Mouse (Mus musculus) liver, embryonic 12.5 days (tissue): ENCODE measurements around the gene Skida1. TPM values are rescaled to one million over a fixed set of nuclear protein-coding genes. Genes with fewer than 3 reads are reported as not detected.

Experiments used
- ATAC-seq: fragments of 200-750 bp; cut with Nextera tagmentation; 2 replicates; pipeline ENCODE4 v1.8.0; 2017; ENCODE audit warnings: moderate number of reproducible peaks, mild to moderate bottlenecking, moderate library complexity
- H3K27ac ChIP-seq: fragments of 300-500 bp; sonication (generic); 2 replicates; pipeline ENCODE4 v1.5.1; 2016; ENCODE audit warnings: mild to moderate bottlenecking
- H3K27me3 ChIP-seq: fragments of 300-500 bp; sonication (generic); replicated peaks from 2 replicates; pipeline ENCODE4 v1.6.1; 2016; ENCODE audit warnings: mild to moderate bottlenecking, moderate library complexity
- H3K36me3 ChIP-seq: fragments of 300-500 bp; sonication (generic); 2 replicates; pipeline ENCODE4 v1.6.1; 2016; ENCODE audit warnings: mild to moderate bottlenecking, moderate library complexity
- H3K4me1 ChIP-seq: fragments of 300-500 bp; sonication (generic); 2 replicates; pipeline ENCODE4 v1.6.1; 2016
- H3K4me2 ChIP-seq: fragments of 300-500 bp; sonication (generic); 2 replicates; pipeline ENCODE4 v1.6.1; 2016; ENCODE audit warnings: mild to moderate bottlenecking, moderate library complexity
- H3K4me3 ChIP-seq: fragments of 300-500 bp; sonication (generic); 2 replicates; pipeline ENCODE4 v1.5.1; 2016; ENCODE audit warnings: mild to moderate bottlenecking, moderate library complexity
- H3K9ac ChIP-seq: fragments of 300-500 bp; sonication (generic); 2 replicates; pipeline ENCODE4 v1.6.1; 2016; ENCODE audit warnings: mild to moderate bottlenecking, moderate library complexity
- H3K9me3 ChIP-seq: fragments of 300-500 bp; sonication (generic); replicated peaks from 2 replicates; pipeline ENCODE4 v1.6.1; 2016; ENCODE audit warnings: mild to moderate bottlenecking, moderate library complexity
- WGBS: fragments of 180-500 bp; shearing (Covaris S2); methylation state at CpG from one replicate; pipeline ENCODE4 v1.1.7; 2016; ENCODE audit not compliant: insufficient replicate concordance; 5-methylcytosine and 5-hydroxymethylcytosine counted together
- polyA plus RNA-seq: library from polyadenylated mRNA; unstranded; fragments of >200 nt; fragmentation: Nextera tagmentation; extraction: Ambion mirVana; gene quantifications from 2 replicates; pipeline ENCODE4 v1.2.1, GENCODE M21; 2016

Gene Skida1
- polyA plus RNA-seq, 1 experiment from 2014 or later, result 1.2 TPM

- Histone ChIP-seq H3K27me3 (peaks cover 82% of the 10 kb centered on the region), H3K4me1 (peaks cover 24% of the 10 kb centered on the region), H3K4me2 (no peak overlapping the region), H3K27ac (no peak overlapping the region), H3K4me3 (no peak overlapping the region), H3K9me3 (no peaks in the 10 kb centered on the region), H3K9ac (no peak overlapping the region), H3K36me3 (no peaks in the 10 kb centered on the region)
- WGBS, result 63% methylated on average over 10 of the region's 10 CpGs
- no peak for ATAC-seq
Observed at GRCm38 (mm10) chr2:18033166-18034108, 15.4 kb downstream of the Skida1 start.

GRCm38 (mm10) chr2:18032538-18032895, 16.3 kb downstream of the Skida1 start:
- Histone ChIP-seq H3K4me1 (peaks cover 33% of the 10 kb centered on the region), H3K9me3 (no peaks in the 10 kb centered on the region), H3K36me3 (no peaks in the 10 kb centered on the region), H3K27me3 (peaks cover 81% of the 10 kb centered on the region), H3K9ac (no peak overlapping the region), H3K27ac (no peak overlapping the region), H3K4me3 (no peak overlapping the region), H3K4me2 (peak overlapping the region; percentile 60; the same call in 1 of the 2 replicates)
- WGBS, result 65% methylated on average over 5 of the region's 5 CpGs
- no peak for ATAC-seq

GRCm38 (mm10) chr2:18031831-18032537, 16.9 kb downstream of the Skida1 start:
- peaks cover 79% of the 10 kb centered on the region for H3K27me3 ChIP-seq
- no peak for ATAC-seq
- H3K27ac ChIP-seq, result no peak overlapping the region

GRCm38 (mm10) chr2:18031271-18031821, 17.5 kb downstream of the Skida1 start:
- Histone ChIP-seq H3K4me3 (peak overlapping the region; percentile 36), H3K4me2 (peak overlapping the region; percentile 60), H3K27me3 (peaks cover 81% of the 10 kb centered on the region), H3K27ac (no peak overlapping the region), H3K4me1 (peaks cover 45% of the 10 kb centered on the region), H3K36me3 (no peaks in the 10 kb centered on the region), H3K9ac (peak overlapping the region; percentile 56), H3K9me3 (no peaks in the 10 kb centered on the region)
- WGBS, result 6% methylated on average over 26 of the region's 26 CpGs
- no peak for ATAC-seq

More at GRCm38 (mm10) chr2:18031831-18032537, 16.9 kb downstream of the Skida1 start:
- Histone ChIP-seq H3K4me3 (peak overlapping the region; percentile 36), H3K4me1 (peaks cover 38% of the 10 kb centered on the region), H3K36me3 (no peaks in the 10 kb centered on the region), H3K9me3 (no peaks in the 10 kb centered on the region), H3K4me2 (peak overlapping the region; percentile 60), H3K9ac (peak overlapping the region; percentile 56)
- WGBS, result 8% methylated on average over 34 of the region's 34 CpGs

- H3K9ac ChIP-seq, result no peak overlapping the region
- H3K36me3 ChIP-seq, result no peaks in the 10 kb centered on the region
- no peaks in the 10 kb centered on the region for H3K9me3 ChIP-seq
- ATAC-seq, result no peak
- WGBS, result 51% methylated on average over 8 of the region's 8 CpGs
- H3K4me2 ChIP-seq, result no peak overlapping the region
- H3K27me3 ChIP-seq, result peaks cover 88% of the 10 kb centered on the region
- H3K4me3 ChIP-seq, result no peak overlapping the region
- H3K27ac ChIP-seq, result no peak overlapping the region
- peaks cover 52% of the 10 kb centered on the region for H3K4me1 ChIP-seq
Observed at GRCm38 (mm10) chr2:18030581-18030980, 18.3 kb downstream of the Skida1 start.

GRCm38 (mm10) chr2:18029656-18030055, 19.2 kb downstream of the Skida1 start:
- Histone ChIP-seq H3K4me1 (peaks cover 54% of the 10 kb centered on the region), H3K9ac (no peak overlapping the region), H3K36me3 (no peaks in the 10 kb centered on the region), H3K9me3 (no peaks in the 10 kb centered on the region), H3K4me3 (no peak overlapping the region), H3K27me3 (peaks cover 91% of the 10 kb centered on the region), H3K27ac (no peak overlapping the region), H3K4me2 (no peak overlapping the region)
- ATAC-seq, result no peak
- WGBS, result 75% methylated on average over 7 of the region's 7 CpGs

- peak overlapping the region; percentile 97 for H3K4me2 ChIP-seq
- no peaks in the 10 kb centered on the region for H3K9me3 ChIP-seq
- ATAC-seq, result peak; percentile 65
- peak overlapping the region; percentile 75 for H3K9ac ChIP-seq
- WGBS, result under 1% methylated on average over 61 of the region's 61 CpGs
- H3K4me1 ChIP-seq, result peaks cover 54% of the 10 kb centered on the region
- peak overlapping the region; percentile 65 for H3K4me3 ChIP-seq
- peaks cover 78% of the 10 kb centered on the region for H3K27me3 ChIP-seq
- H3K27ac ChIP-seq, result peak overlapping the region; percentile 85
- no peaks in the 10 kb centered on the region for H3K36me3 ChIP-seq
Observed at GRCm38 (mm10) chr2:18028140-18029021, 20.5 kb downstream of the Skida1 start.

GRCm38 (mm10) chr2:18027448-18028139, 21.3 kb downstream of the Skida1 start:
- H3K27me3 ChIP-seq, result peaks cover 70% of the 10 kb centered on the region
- peak overlapping the region; percentile 85 for H3K27ac ChIP-seq
- no peaks in the 10 kb centered on the region for H3K9me3 ChIP-seq
- peak; percentile 84 for ATAC-seq
- peak overlapping the region; percentile 65 for H3K4me3 ChIP-seq
- no peaks in the 10 kb centered on the region for H3K36me3 ChIP-seq
- H3K4me2 ChIP-seq, result peak overlapping the region; percentile 97
- peaks cover 51% of the 10 kb centered on the region for H3K4me1 ChIP-seq
- H3K9ac ChIP-seq, result peak overlapping the region; percentile 75
- 1% methylated on average over 44 of the region's 44 CpGs for WGBS

GRCm38 (mm10) chr2:18026116-18026947, 22.5 kb downstream of the Skida1 start:
- WGBS, result under 1% methylated on average over 44 of the region's 44 CpGs

GRCm38 (mm10) chr2:18025781-18026115, 23.1 kb downstream of the Skida1 start:
- Histone ChIP-seq H3K27ac (no peak overlapping the region), H3K27me3 (peaks cover 52% of the 10 kb centered on the region), H3K4me2 (peak overlapping the region; percentile 97), H3K36me3 (no peaks in the 10 kb centered on the region), H3K9me3 (no peaks in the 10 kb centered on the region), H3K4me1 (peaks cover 37% of the 10 kb centered on the region), H3K4me3 (peak overlapping the region; percentile 65), H3K9ac (peak overlapping the region; percentile 62)
- 2% methylated on average over 14 of the region's 14 CpGs for WGBS
- ATAC-seq, result no peak

More at GRCm38 (mm10) chr2:18026116-18026947, 22.5 kb downstream of the Skida1 start:
- 0 out of 2 replicates have a peak, but pooled peaks have one; percentile 18 for ATAC-seq
- Histone ChIP-seq H3K36me3 (no peaks in the 10 kb centered on the region), H3K27ac (no peak overlapping the region), H3K9ac (peak overlapping the region; percentile 62), H3K4me3 (peak overlapping the region; percentile 65), H3K4me1 (peaks cover 40% of the 10 kb centered on the region), H3K4me2 (peak overlapping the region; percentile 97), H3K27me3 (peaks cover 58% of the 10 kb centered on the region), H3K9me3 (no peaks in the 10 kb centered on the region)
